ENCODE assay signal across 8 mouse cellular contexts in the genomic region with DNA sequence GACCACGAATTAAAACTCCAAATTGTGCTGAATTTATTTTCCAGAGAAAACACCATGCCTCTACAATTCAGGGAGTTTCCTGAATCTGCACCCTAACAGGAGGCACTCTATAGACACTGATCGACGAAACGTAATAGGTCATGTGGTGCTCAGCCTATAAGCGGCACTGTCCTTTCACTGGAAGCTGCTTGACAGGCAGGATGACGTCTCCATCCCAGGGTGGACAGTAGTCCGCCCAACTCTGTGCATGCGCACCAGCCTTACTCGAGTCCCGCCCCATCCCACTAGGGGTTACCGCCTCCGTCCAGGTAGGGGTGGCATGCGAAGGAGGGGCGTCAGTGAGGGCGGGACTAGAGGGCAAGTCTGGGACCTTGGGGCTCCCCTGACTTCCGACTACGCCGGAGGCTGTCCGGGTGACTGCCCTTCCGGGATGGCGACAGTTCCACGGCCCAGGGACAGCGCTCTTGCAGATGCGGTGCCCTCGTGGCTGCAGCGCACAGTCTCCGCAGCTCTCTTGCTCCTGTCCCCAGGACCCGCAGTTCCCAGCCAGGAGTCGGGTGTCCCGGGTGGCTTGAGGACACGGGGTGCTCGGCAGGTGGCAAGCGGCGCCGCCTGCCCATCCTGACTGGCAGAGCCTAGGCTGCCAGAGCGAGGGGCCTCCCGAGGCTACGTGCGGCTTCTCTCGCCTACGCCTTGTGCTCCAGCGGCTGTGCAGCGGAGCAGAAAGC. TPM values are rescaled to one million over a fixed set of nuclear protein-coding genes. Genes with fewer than 3 reads are reported as not detected.
A peak's percentile ranks its signal among the peaks of the same experiment; 100 is the strongest.
DNase-seq lines count a peak whose midpoint lies in the region; ATAC-seq and TF ChIP-seq lines count a peak whose summit lies in the region.

Slc37a4 (plus strand) TSS at position 169 of the 728 bp plus-strand sequence.

- H3K4me2 ChIP-seq in heart, embryonic 12.5 days: peak within 1 kb of the TSS; percentile 95
- H3K4me2 ChIP-seq in kidney, postnatal 0 days (ENCODE audit: low read length): peak within 1 kb of the TSS; percentile 99
- H3K4me2 ChIP-seq in liver, embryonic 11.5 days: peak within 1 kb of the TSS; percentile 93
- peak within 1 kb of the TSS; percentile 84 for H3K4me2 ChIP-seq in stomach, embryonic 14.5 days (replicated peaks; ENCODE audit: low read depth, low read length)

- peak within 1 kb of the TSS; percentile 93 for H3K27ac ChIP-seq in heart, embryonic 12.5 days (ENCODE audit: poor library complexity, severe bottlenecking)
- peak within 1 kb of the TSS; percentile 91 for H3K27ac ChIP-seq in kidney, postnatal 0 days
- H3K27ac ChIP-seq in liver, embryonic 11.5 days (ENCODE audit: low read depth, low read length): peak within 1 kb of the TSS; percentile 93
- H3K27ac ChIP-seq in stomach, embryonic 14.5 days (ENCODE audit: low read length): peak within 1 kb of the TSS; percentile 74; the same call in 1 of the 2 replicates

- H3K9me3 ChIP-seq in heart, embryonic 12.5 days (replicated peaks): no peaks in the 10 kb centered on the region
- no peaks in the 10 kb centered on the region for H3K9me3 ChIP-seq in kidney, postnatal 0 days (replicated peaks; ENCODE audit: low read length)
- H3K9me3 ChIP-seq in liver, embryonic 11.5 days (ENCODE audit: control insufficient read depth, low read length): no peaks in the 10 kb centered on the region
- no peaks in the 10 kb centered on the region for H3K9me3 ChIP-seq in stomach, embryonic 14.5 days (ENCODE audit: control insufficient read depth, low read depth, low read length)

- peak; percentile 96 for DNase-seq in CD4-positive helper T cell, adult 2 months (ENCODE audit: low read depth, low spot score)
- peak; percentile 89 for DNase-seq in brain, embryonic 18.5 days (ENCODE audit: low read depth, low spot score)
- DNase-seq in kidney, postnatal 0 days (ENCODE audit: low spot score): peak; percentile 96
- DNase-seq in liver, embryonic 11.5 days (ENCODE audit: low spot score): peak; percentile 96
- peak; percentile 92 for DNase-seq in naive thymus-derived CD4-positive, alpha-beta T cell, adult 2 months (ENCODE audit: low read depth)

- TF ChIP-seq CTCF in kidney, postnatal 0 days (IDR thresholded peaks at IDR 0.05; ENCODE audit: low read depth): peak; percentile 41; the same call in 1 of the 2 replicates

- H3K4me3 ChIP-seq in heart, embryonic 12.5 days: peak within 1 kb of the TSS; percentile 82
- H3K4me3 ChIP-seq in kidney, postnatal 0 days (replicated peaks; ENCODE audit: low read depth, low read length): peak within 1 kb of the TSS; percentile 69
- peak within 1 kb of the TSS; percentile 94 for H3K4me3 ChIP-seq in liver, embryonic 11.5 days (ENCODE audit: low read depth, low read length)
- peak within 1 kb of the TSS; percentile 77 for H3K4me3 ChIP-seq in stomach, embryonic 14.5 days (ENCODE audit: low read depth, low read length)

- peak within 1 kb of the TSS; percentile 92 for H3K9ac ChIP-seq in heart, embryonic 12.5 days
- H3K9ac ChIP-seq in kidney, postnatal 0 days (ENCODE audit: low read depth, low read length): peak within 1 kb of the TSS; percentile 75
- peak within 1 kb of the TSS; percentile 96 for H3K9ac ChIP-seq in liver, embryonic 11.5 days (ENCODE audit: low read depth, low read length)
- H3K9ac ChIP-seq in stomach, embryonic 14.5 days (replicated peaks; ENCODE audit: low read depth, low read length): peak within 1 kb of the TSS; percentile 63

- H3K27me3 ChIP-seq in heart, embryonic 12.5 days (replicated peaks): no peaks in the 10 kb centered on the region
- no peaks in the 10 kb centered on the region for H3K27me3 ChIP-seq in kidney, postnatal 0 days (ENCODE audit: insufficient read depth, low read length)
- no peaks in the 10 kb centered on the region for H3K27me3 ChIP-seq in liver, embryonic 11.5 days (replicated peaks; ENCODE audit: control insufficient read depth, insufficient read depth, low read length)
- no peaks in the 10 kb centered on the region for H3K27me3 ChIP-seq in stomach, embryonic 14.5 days (ENCODE audit: control insufficient read depth, insufficient read depth, low read length)

- H3K36me3 ChIP-seq in heart, embryonic 12.5 days: peaks cover 36% of the 10 kb centered on the region
- H3K36me3 ChIP-seq in kidney, postnatal 0 days (ENCODE audit: insufficient read depth, low read length): peaks cover 22% of the 10 kb centered on the region
- H3K36me3 ChIP-seq in liver, embryonic 11.5 days (ENCODE audit: control insufficient read depth, insufficient read depth, low read length): peaks cover 18% of the 10 kb centered on the region
- H3K36me3 ChIP-seq in stomach, embryonic 14.5 days (ENCODE audit: control insufficient read depth, insufficient read depth, low read length): peaks cover 8% of the 10 kb centered on the region

- H3K4me1 ChIP-seq in heart, embryonic 12.5 days (replicated peaks): peaks cover 23% of the 10 kb centered on the region
- peaks cover 11% of the 10 kb centered on the region; the same call in 1 of the 2 replicates for H3K4me1 ChIP-seq in kidney, postnatal 0 days (replicated peaks; ENCODE audit: insufficient read depth, low read length)
- peaks cover 14% of the 10 kb centered on the region for H3K4me1 ChIP-seq in liver, embryonic 11.5 days (replicated peaks; ENCODE audit: control insufficient read depth, insufficient read depth, low read length)
- H3K4me1 ChIP-seq in stomach, embryonic 14.5 days (ENCODE audit: control insufficient read depth, insufficient read depth, low read length): 0 out of 2 replicates have a peak, but pooled peaks cover 8% of the 10 kb centered on the region

- WGBS in heart, embryonic 12.5 days: under 1% methylated on average over 43 of the region's 43 CpGs
- under 1% methylated on average over 43 of the region's 43 CpGs for WGBS in kidney, postnatal 0 days
- 1% methylated on average over 43 of the region's 43 CpGs for WGBS in liver, embryonic 11.5 days
- under 1% methylated on average over 43 of the region's 43 CpGs for WGBS in stomach, embryonic 14.5 days

- peak; percentile 96 for ATAC-seq in erythroid progenitor cell, adult 5-6 weeks (replicated peaks; ENCODE audit: low FRiP score, poor library complexity, severe bottlenecking)
- ATAC-seq in heart, embryonic 12.5 days (ENCODE audit: insufficient number of reproducible peaks, low FRiP score): peak; percentile 99
- ATAC-seq in kidney, postnatal 0 days (replicated peaks; ENCODE audit: low FRiP score, low read depth): peak; percentile 93
- ATAC-seq in liver, embryonic 11.5 days (replicated peaks; ENCODE audit: low FRiP score): peak; percentile 99
- peak; percentile 99 for ATAC-seq in stomach, embryonic 14.5 days (ENCODE audit: insufficient number of reproducible peaks, insufficient read depth, low FRiP score, low read depth)

RNA-seq across cellular contexts. Expression of gene Slc37a4, which starts in this region (rescaled TPM):
- 0.72 and 5.0 TPM in 2 replicates for total RNA-seq in erythroid progenitor cell, adult 5-6 weeks (2015; ENCODE audit: low replicate concordance)
- 9.1 and 16.1 TPM in 2 replicates for total RNA-seq in erythroid progenitor cell, adult 5-6 weeks (2017; ENCODE audit: low replicate concordance)
- polyA plus RNA-seq in heart, embryonic 12.5 days (2016; fragmentation: Nextera tagmentation; extraction: Ambion mirVana): 28.1 and 33.0 TPM in 2 replicates
- polyA plus RNA-seq in kidney, postnatal 0 days (2015; fragmentation: Nextera tagmentation; extraction: Ambion mirVana): 88.7 and 101 TPM in 2 replicates
- polyA plus RNA-seq in liver, embryonic 11.5 days (2014; fragmentation: Nextera tagmentation; extraction: Ambion mirVana): 33.2 TPM in 2 replicates
- polyA plus RNA-seq in stomach, embryonic 14.5 days (2014; fragmentation: Nextera tagmentation; extraction: Ambion mirVana): 22.3 and 23.7 TPM in 2 replicates

Comparison
In these comparisons a context has a peak if more than half of its experiments do, and no peak if none do; other contexts are left out.
1. Peak in every context shown above with its lines: DNase-seq, ATAC-seq, H3K4me3 ChIP-seq and H3K27ac ChIP-seq.